27 mouse cellular contexts compared by ENCODE assay signal in genomic region chr8:29492931-29493330, GRCm38 (mm10).
DNase-seq lines count a peak whose midpoint lies in the region; ATAC-seq and TF ChIP-seq lines count a peak whose summit lies in the region.
"Had no signal": no experiment of that assay in that cellular context is flagged by ENCODE, and none has a peak within 500 bp of the region (broad histone marks: within the 10 kb centered on the region; RNA-seq: fewer than 3 reads in every experiment).

No protein-coding gene starts in this region.

- no peaks in the 10 kb centered on the region for H3K27me3 ChIP-seq in forebrain, postnatal 0 days (ENCODE audit: insufficient read depth, low read length)
- H3K27me3 ChIP-seq in forebrain, embryonic 12.5 days: no peaks in the 10 kb centered on the region
- H3K27me3 ChIP-seq: CH12.LX; embryonic facial prominence, embryonic 13.5 days; forebrain, embryonic 13.5 days; hindbrain, embryonic 12.5 days; hindbrain, embryonic 15.5 days had no signal

- no peaks in the 10 kb centered on the region for H3K36me3 ChIP-seq in forebrain, postnatal 0 days (ENCODE audit: insufficient read depth)
- no peaks in the 10 kb centered on the region for H3K36me3 ChIP-seq in forebrain, embryonic 12.5 days (replicated peaks)
- H3K36me3 ChIP-seq: embryonic facial prominence, embryonic 10.5 days; embryonic facial prominence, embryonic 13.5 days; G1E; hindbrain, embryonic 12.5 days; hindbrain, embryonic 15.5 days had no signal

- no peaks in the 10 kb centered on the region for H3K9me3 ChIP-seq in forebrain, postnatal 0 days (ENCODE audit: low read length)
- no peaks in the 10 kb centered on the region for H3K9me3 ChIP-seq in forebrain, embryonic 12.5 days
- H3K9me3 ChIP-seq: embryonic facial prominence, embryonic 10.5 days; embryonic facial prominence, embryonic 13.5 days; forebrain, embryonic 13.5 days; G1E; hindbrain, embryonic 12.5 days; hindbrain, embryonic 15.5 days had no signal

- no peak overlapping the region for H3K4me2 ChIP-seq in forebrain, postnatal 0 days (ENCODE audit: low read depth)
- no peak overlapping the region for H3K4me2 ChIP-seq in forebrain, embryonic 12.5 days
- H3K4me2 ChIP-seq: embryonic facial prominence, embryonic 13.5 days; forebrain, embryonic 13.5 days; heart, embryonic 11.5 days; hindbrain, embryonic 12.5 days; hindbrain, embryonic 15.5 days had no signal

- H3K4me3 ChIP-seq in forebrain, postnatal 0 days (ENCODE audit: low read depth, low read length): no peak overlapping the region
- no peak overlapping the region for H3K4me3 ChIP-seq in forebrain, embryonic 12.5 days (replicated peaks)
- H3K4me3 ChIP-seq: embryonic facial prominence, embryonic 10.5 days; embryonic facial prominence, embryonic 13.5 days; erythroblast, embryonic 14.5 days; forebrain, embryonic 13.5 days; gastrocnemius, adult 2 months; hindbrain, embryonic 12.5 days; hindbrain, embryonic 15.5 days had no signal

- DNase-seq in forebrain, postnatal 0 days: peak; percentile 19
- peak; percentile 6 to 29 for DNase-seq in layer of hippocampus, postnatal 10 days (ENCODE audit: low spot score in 2 of 2)
- DNase-seq in layer of hippocampus, adult 9-10 months (ENCODE audit: low spot score): no peak
- peak; percentile 47 for DNase-seq in Muller cell, postnatal 12 days (ENCODE audit: inconsistent ontology term)
- DNase-seq in layer of hippocampus, postnatal 36 days: peak; percentile 2 to 8
- DNase-seq in adrenal gland, postnatal 36 days: no peak
- DNase-seq: adrenal gland, adult 2 months; adrenal gland, postnatal 14 days; B cell, adult 2 months; cerebellum, adult 18-20 months; cerebellum, adult 9-11 months; cerebellum, postnatal 36 days; embryo, embryonic 11 days; gastrocnemius, adult 2 months; gastrocnemius, postnatal 14 days; heart, adult 11 months had no signal

- no peak for TF ChIP-seq CTCF in forebrain, postnatal 0 days (IDR thresholded peaks at IDR 0.05; ENCODE audit: low read depth)

- H3K27ac ChIP-seq in forebrain, postnatal 0 days (ENCODE audit: low read depth, low read length): no peak overlapping the region
- H3K27ac ChIP-seq in forebrain, embryonic 12.5 days: no peak overlapping the region
- H3K27ac ChIP-seq: embryonic facial prominence, embryonic 10.5 days; embryonic facial prominence, embryonic 13.5 days; forebrain, embryonic 13.5 days; gastrocnemius, adult 2 months; hindbrain, embryonic 12.5 days; hindbrain, embryonic 15.5 days had no signal

- no peaks in the 10 kb centered on the region for H3K4me1 ChIP-seq in forebrain, postnatal 0 days (ENCODE audit: insufficient read depth)
- H3K4me1 ChIP-seq in forebrain, embryonic 12.5 days: no peaks in the 10 kb centered on the region
- H3K4me1 ChIP-seq: embryonic facial prominence, embryonic 10.5 days; embryonic facial prominence, embryonic 13.5 days; forebrain, embryonic 13.5 days; hindbrain, embryonic 12.5 days; hindbrain, embryonic 15.5 days had no signal

- no peak overlapping the region for H3K9ac ChIP-seq in forebrain, postnatal 0 days
- H3K9ac ChIP-seq in forebrain, embryonic 12.5 days: no peak overlapping the region
- H3K9ac ChIP-seq: embryonic facial prominence, embryonic 13.5 days; forebrain, embryonic 13.5 days; hindbrain, embryonic 12.5 days; hindbrain, embryonic 15.5 days had no signal

- 71% methylated on average over 2 of the region's 2 CpGs for WGBS in forebrain, postnatal 0 days
- WGBS in forebrain, embryonic 12.5 days: 86% methylated on average over 2 of the region's 2 CpGs

- ATAC-seq in forebrain, postnatal 0 days: peak; percentile 50; the same call in 1 of the 2 replicates
- ATAC-seq in forebrain, embryonic 12.5 days (ENCODE audit: low FRiP score): no peak
- ATAC-seq: forebrain, embryonic 13.5 days; forebrain, embryonic 16.5 days had no signal

Comparison
In these comparisons a context has a peak if more than half of its experiments do, and no peak if none do; other contexts are left out.
1. DNase-seq: peak in forebrain, postnatal 0 days (single experiment), layer of hippocampus, postnatal 10 days (2 of 2), Muller cell, postnatal 12 days (single experiment) and layer of hippocampus, postnatal 36 days (2 of 2); none in layer of hippocampus, adult 9-10 months (single experiment) and adrenal gland, postnatal 36 days (0 of 2).